9 mouse cellular contexts compared by ENCODE assay signal in genomic region chr5:147188571-147188975, GRCm38 (mm10). TPM values are rescaled to one million over a fixed set of nuclear protein-coding genes. Genes with fewer than 3 reads are reported as not detected.
A peak's percentile ranks its signal among the peaks of the same experiment; 100 is the strongest.
DNase-seq lines count a peak whose midpoint lies in the region; ATAC-seq and TF ChIP-seq lines count a peak whose summit lies in the region.
"Had no signal": no experiment of that assay in that cellular context is flagged by ENCODE, and none has a peak within 500 bp of the region (broad histone marks: within the 10 kb centered on the region; RNA-seq: fewer than 3 reads in every experiment).

Gsx1 (plus strand) TSS chr5:147188696.

- peak; percentile 55 to 72 for DNase-seq in heart, adult 2 months
- DNase-seq in heart, postnatal 25 days (ENCODE audit: low spot score) = no peak
- peak; percentile 52 for DNase-seq in cerebellum, adult 8-10 months
- peak; percentile 31 for DNase-seq in gastrocnemius, adult 18-20 months (ENCODE audit: low spot score)
- peak; percentile 45 for DNase-seq in induced T-regulatory cell, adult 2 months (ENCODE audit: low read depth)
- DNase-seq in left cerebral cortex, postnatal 4 days = peak; percentile 61
- DNase-seq in right cerebral cortex, postnatal 25 days = peak; percentile 54

- no peaks in the 10 kb centered on the region for H3K79me2 ChIP-seq in heart, adult 2 months (replicated peaks; ENCODE audit: control insufficient read depth, insufficient read depth, low read length)

- H3K9ac ChIP-seq in heart, adult 2 months (ENCODE audit: low read depth, low read length) = no peak within 1 kb of the TSS

- H3K27me3 ChIP-seq in heart, adult 2 months (ENCODE audit: control insufficient read depth, insufficient read depth, low read length) = peaks cover 34% of the 10 kb centered on the region

- TF ChIP-seq CTCF in heart, adult 2 months (IDR thresholded peaks at IDR 0.05) = no peak

- no peak for TF ChIP-seq POLR2A in heart, adult 2 months (IDR thresholded peaks at IDR 0.05; ENCODE audit: insufficient read depth, low read depth, low read length)

- intact Hi-C loops in heart, adult 2 months (cut with DNase I) = no loop called here
- intact Hi-C loops in heart, postnatal 25 days (cut with DNase I) = no loop called here
- intact Hi-C loops in left cerebral cortex, postnatal 4 days (cut with DNase I) = no loop called here

- WGBS in heart, adult 2 months = under 1% methylated on average over 36 of the region's 37 CpGs

- TF ChIP-seq EP300 in heart, adult 2 months (IDR thresholded peaks at IDR 0.05; ENCODE audit: insufficient read depth, low read depth, low read length) = no peak

- peak within 1 kb of the TSS; percentile 39 for H3K4me3 ChIP-seq in heart, adult 2 months

- ATAC-seq in megakaryocyte progenitor cell, adult 5-6 weeks (replicated peaks; ENCODE audit: poor library complexity) = peak; percentile 88

- no peaks in the 10 kb centered on the region for H3K36me3 ChIP-seq in heart, adult 2 months (ENCODE audit: control insufficient read depth, insufficient read depth, low read length)

- H3K27ac ChIP-seq in heart, adult 2 months = no peak within 1 kb of the TSS

- H3K4me1 ChIP-seq in heart, adult 2 months (ENCODE audit: control insufficient read depth, insufficient read depth, low read length) = peaks cover 5% of the 10 kb centered on the region

RNA-seq across cellular contexts. Expression of gene Gsx1, which starts in this region (rescaled TPM):
- not detected for total RNA-seq in heart, adult 2 months (2021)
- not detected in 2 replicates for polyA plus RNA-seq in heart, adult 2 months (2012; rRNA removed)
- total RNA-seq in heart, postnatal 25 days (2021) = not detected
- not detected for total RNA-seq in gastrocnemius, adult 18-20 months (2021)
- total RNA-seq in left cerebral cortex, postnatal 4 days (2021) = 1 to 10 TPM; 1.3 to 1.8 TPM
- not detected in 2 replicates for total RNA-seq in megakaryocyte progenitor cell, adult 5-6 weeks (2015)
- not detected in 2 replicates for total RNA-seq in megakaryocyte progenitor cell, adult 5-6 weeks (2017)
- polyA plus RNA-seq: C2C12 had no signal

Comparison
In these comparisons a context has a peak if more than half of its experiments do, and no peak if none do; other contexts are left out.
1. Peak in DNase-seq and H3K4me3 ChIP-seq in heart, adult 2 months; RNA of the gene not detected or under 1 TPM.
2. Peak in DNase-seq in gastrocnemius, adult 18-20 months; RNA of the gene not detected or under 1 TPM.
3. Peak in ATAC-seq in megakaryocyte progenitor cell, adult 5-6 weeks; RNA of the gene not detected or under 1 TPM.